Mouse (Mus musculus): ENCODE measurements around the gene Fam120a. TPM values are rescaled to one million over a fixed set of nuclear protein-coding genes. Genes with fewer than 3 reads are reported as not detected.

Fam120a gene
- 22.0 TPM for polyA plus RNA-seq (2014; fragmentation: Illumina TruSeq; extraction: RNeasy Lipid Tissue Mini Kit (QIAGEN cat#74804); ENCODE audit: low read depth, low replicate concordance)

DNA sequence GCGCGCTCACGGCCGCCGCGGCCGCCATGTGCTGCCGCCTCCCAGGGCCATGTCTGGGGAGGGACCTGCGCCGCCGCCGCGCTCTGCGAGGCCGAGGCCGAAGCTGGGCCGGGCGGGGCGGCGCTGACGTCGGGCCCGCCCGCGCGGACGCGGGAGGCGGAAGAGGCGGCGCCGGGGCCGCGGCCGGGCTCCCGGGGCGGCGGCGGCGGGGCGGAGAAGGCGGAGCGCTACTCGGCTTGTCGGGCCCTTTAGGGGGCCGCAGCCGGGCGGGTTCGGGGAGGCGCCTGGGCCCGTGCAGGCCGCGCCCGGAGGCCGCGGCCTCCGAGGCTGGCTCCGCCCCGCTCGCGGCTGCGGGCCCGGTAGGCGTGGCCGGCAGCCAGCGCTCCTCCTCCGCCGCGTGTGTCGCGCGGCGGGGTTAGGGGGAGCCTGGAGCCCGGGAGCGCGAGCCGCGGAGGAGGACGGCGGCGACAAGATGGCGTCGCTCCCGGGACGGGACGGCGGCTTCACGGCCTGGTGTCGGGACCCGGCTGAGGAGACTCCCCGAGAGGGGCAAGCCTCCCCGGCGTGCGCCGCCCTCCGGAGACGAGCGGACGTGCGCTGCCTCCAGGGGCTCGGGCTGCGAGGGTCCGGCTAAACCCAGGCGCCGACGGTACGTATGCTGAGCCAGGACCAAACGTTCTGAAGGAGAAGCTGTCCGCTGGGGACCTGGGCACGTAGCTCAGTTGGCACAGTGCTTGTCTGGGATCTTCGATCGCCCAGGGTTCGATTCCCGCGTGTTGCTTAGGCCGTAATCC, at the start of gene Fam120a:
Gene Fam120a (minus strand): TSS at position 62 of the 794 bp plus-strand sequence.

DNA sequence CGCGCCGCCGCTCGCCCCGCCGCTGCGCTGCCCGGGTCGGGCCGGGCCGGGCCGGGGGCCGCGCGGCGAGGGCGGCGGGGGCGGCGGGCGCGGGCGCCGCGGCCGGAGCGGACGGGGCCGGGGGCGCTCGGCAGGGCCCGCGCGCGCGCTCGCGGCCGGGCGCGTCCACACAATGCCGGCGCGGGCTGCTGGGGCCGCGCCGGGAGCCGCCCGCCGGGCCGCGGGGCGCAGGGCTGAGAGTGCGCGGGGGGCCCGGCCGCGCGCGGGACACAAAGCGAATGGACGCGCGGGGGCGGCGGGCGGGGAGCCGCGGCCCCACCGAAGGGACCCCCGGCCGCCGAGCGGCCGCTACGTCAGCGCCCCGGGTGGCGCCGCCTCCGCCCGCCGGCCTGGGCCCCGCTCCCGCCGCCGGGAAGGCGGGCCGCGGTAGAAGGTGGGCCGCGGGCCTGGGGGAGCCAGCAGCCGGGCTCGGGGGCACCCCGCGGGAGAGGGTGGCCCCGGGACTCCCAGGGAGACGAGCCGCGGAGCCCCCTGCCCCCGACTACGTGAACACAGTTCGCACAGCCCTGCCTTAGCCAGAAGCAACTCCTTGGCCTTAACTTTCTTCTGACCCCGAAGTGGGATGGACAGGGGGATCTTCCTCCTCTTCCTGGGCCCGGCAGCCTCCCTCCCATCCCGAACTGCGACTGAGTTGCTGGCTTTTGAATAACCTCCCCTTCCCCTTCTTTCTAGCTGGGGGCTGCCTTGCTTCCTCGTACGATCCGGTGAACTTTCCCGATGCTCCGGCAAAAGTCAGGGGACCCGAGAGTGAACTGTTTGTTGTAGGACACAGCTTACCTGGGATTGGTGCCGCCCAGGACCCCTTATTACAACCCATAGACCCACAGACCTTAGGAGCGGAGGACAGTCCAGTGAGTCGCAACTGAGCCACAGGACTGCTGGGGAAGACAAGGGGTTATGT, 96.8 kb downstream of the Fam120a start, which contains the start of gene Phf2:
Gene Phf2 (minus strand): TSS at position 349 of the 961 bp plus-strand sequence.

Other genes with a start within 250 kb of the Fam120a start
- 8.8 TPM for gene Phf2, start 96.9 kb downstream of the Fam120a start, polyA plus RNA-seq (2014; fragmentation: Illumina TruSeq; extraction: RNeasy Lipid Tissue Mini Kit (QIAGEN cat#74804); ENCODE audit: low read depth, low replicate concordance)
- 0.04 TPM for gene Wnk2, start 180.0 kb upstream of the Fam120a start, polyA plus RNA-seq (2014; fragmentation: Illumina TruSeq; extraction: RNeasy Lipid Tissue Mini Kit (QIAGEN cat#74804); ENCODE audit: low read depth, low replicate concordance)
- not detected for gene Ninj1, start 219.5 kb upstream of the Fam120a start, polyA plus RNA-seq (2014; fragmentation: Illumina TruSeq; extraction: RNeasy Lipid Tissue Mini Kit (QIAGEN cat#74804); ENCODE audit: low read depth, low replicate concordance)
- gene Card19, start 248.0 kb upstream of the Fam120a start, polyA plus RNA-seq (2014; fragmentation: Illumina TruSeq; extraction: RNeasy Lipid Tissue Mini Kit (QIAGEN cat#74804); ENCODE audit: low read depth, low replicate concordance), result 0.36 TPM

Measured in testis, adult 10 weeks (tissue).